Mouse (Mus musculus) hindbrain, embryonic 13.5 days (tissue): ENCODE measurements at regions not wholly inside any gene's neighbourhood (a gene's known extent, or its start where the extent isn't known, plus 50 kb on each side); places are given as distances from the start of the nearest gene placed in this dataset. TPM values are rescaled to one million over a fixed set of nuclear protein-coding genes. Genes with fewer than 3 reads are reported as not detected.
A peak's percentile ranks its signal among the peaks of the same experiment; 100 is the strongest.

Experiments
- ATAC-seq: fragments of 200-750 bp; cut with Nextera tagmentation; 2 replicates; pipeline ENCODE4 v1.8.0; 2017; ENCODE audit warnings: moderate TSS enrichment; ENCODE audit not compliant: low FRiP score
- H3K27ac ChIP-seq: fragments of 300-500 bp; sonication (generic); 2 replicates; pipeline ENCODE4 v1.5.1; 2015; ENCODE audit warnings: inconsistent platforms, mild to moderate bottlenecking, moderate library complexity
- H3K27me3 ChIP-seq: fragments of 300-500 bp; sonication (generic); 2 replicates; pipeline ENCODE4 v1.6.1; 2015; ENCODE audit warnings: mild to moderate bottlenecking, inconsistent platforms
- H3K36me3 ChIP-seq: fragments of 300-500 bp; sonication (generic); 2 replicates; pipeline ENCODE4 v1.6.1; 2015; ENCODE audit warnings: mild to moderate bottlenecking, inconsistent platforms
- H3K4me1 ChIP-seq: fragments of 300-500 bp; sonication (generic); replicated peaks from 2 replicates; pipeline ENCODE4 v1.6.1; 2015; ENCODE audit warnings: inconsistent platforms
- H3K4me2 ChIP-seq: fragments of 300-500 bp; sonication (generic); 2 replicates; pipeline ENCODE4 v1.6.1; 2015; ENCODE audit warnings: inconsistent platforms, mild to moderate bottlenecking, moderate library complexity
- H3K4me3 ChIP-seq: fragments of 300-500 bp; sonication (generic); 2 replicates; pipeline ENCODE4 v1.5.1; 2015; ENCODE audit warnings: mild to moderate bottlenecking, inconsistent platforms
- H3K9ac ChIP-seq: fragments of 300-500 bp; sonication (generic); 2 replicates; pipeline ENCODE4 v1.6.1; 2015; ENCODE audit warnings: mild to moderate bottlenecking, inconsistent platforms
- H3K9me3 ChIP-seq: fragments of 300-500 bp; sonication (generic); 2 replicates; pipeline ENCODE4 v1.6.1; 2016; ENCODE audit warnings: inconsistent platforms
- WGBS: fragments of 180-500 bp; shearing (Covaris S2); methylation state at CpG from one replicate; pipeline ENCODE4 v1.1.7; 2015; 5-methylcytosine and 5-hydroxymethylcytosine counted together
- microRNA-seq: library from miRNA; unstranded; fragments of <30 nt; microRNA quantifications from one replicate; pipeline ENCODE4, GENCODE M21; 2016

- Histone ChIP-seq H3K27ac (no peak overlapping the region), H3K36me3 (no peaks in the 10 kb centered on the region), H3K27me3 (no peaks in the 10 kb centered on the region), H3K9me3 (no peaks in the 10 kb centered on the region), H3K9ac (no peak overlapping the region), H3K4me2 (no peak overlapping the region), H3K4me1 (no peaks in the 10 kb centered on the region), H3K4me3 (no peak overlapping the region)
- WGBS = 81% methylated on average over 6 of the region's 6 CpGs
- ATAC-seq = no peak
These were observed 164.1 kb upstream of the BB014433 start for GRCm38 (mm10) chr8:15209856-15210521.

GRCm38 (mm10) chr8:15201556-15201955, 155.7 kb upstream of the BB014433 start:
- Histone ChIP-seq H3K27ac (no peak overlapping the region), H3K4me2 (no peak overlapping the region), H3K4me3 (no peak overlapping the region), H3K36me3 (no peaks in the 10 kb centered on the region), H3K9me3 (no peaks in the 10 kb centered on the region), H3K4me1 (no peaks in the 10 kb centered on the region), H3K9ac (no peak overlapping the region), H3K27me3 (no peaks in the 10 kb centered on the region)
- WGBS = 89% methylated on average over 6 of the region's 6 CpGs
- no peak for ATAC-seq

- Histone ChIP-seq H3K27ac (no peak overlapping the region), H3K4me2 (no peak overlapping the region), H3K4me1 (peaks cover 12% of the 10 kb centered on the region), H3K9me3 (no peaks in the 10 kb centered on the region), H3K9ac (no peak overlapping the region), H3K36me3 (no peaks in the 10 kb centered on the region), H3K4me3 (no peak overlapping the region), H3K27me3 (no peaks in the 10 kb centered on the region)
- WGBS = 88% methylated on average over 3 of the region's 3 CpGs
- ATAC-seq = no peak
These were observed 144.8 kb upstream of the BB014433 start for GRCm38 (mm10) chr8:15190708-15191107.

- Histone ChIP-seq H3K4me2 (peak overlapping the region; percentile 6; the same call in 1 of the 2 replicates), H3K27ac (no peak overlapping the region), H3K4me1 (peaks cover 12% of the 10 kb centered on the region), H3K9ac (no peak overlapping the region), H3K36me3 (no peaks in the 10 kb centered on the region), H3K9me3 (no peaks in the 10 kb centered on the region), H3K4me3 (no peak overlapping the region), H3K27me3 (no peaks in the 10 kb centered on the region)
- 0 out of 2 replicates have a peak, but pooled peaks have one; percentile 12 for ATAC-seq
- WGBS = 31% methylated on average over 10 of the region's 10 CpGs
These were observed 143.3 kb upstream of the BB014433 start for GRCm38 (mm10) chr8:15189079-15189612.

Small RNA genes in the stretch of these regions (microRNA-seq; reads per million reads assigned to microRNA genes)
- gene Gm25255 (not detected), gene Gm25871 (not detected)
